ENCODE assay signal across 8 mouse cellular contexts in genomic region chr9:110746961-110747360, GRCm38 (mm10). TPM values are rescaled to one million over a fixed set of nuclear protein-coding genes. Genes with fewer than 3 reads are reported as not detected.
DNase-seq lines count a peak whose midpoint lies in the region; ATAC-seq and TF ChIP-seq lines count a peak whose summit lies in the region.

Pth1r (minus strand) TSS chr9:110747145.

- TF ChIP-seq POLR2A in ES-Bruce4 (IDR thresholded peaks at IDR 0.05; ENCODE audit: insufficient read depth, low read length) = no peak

- ATAC-seq in heart, embryonic 12.5 days (ENCODE audit: insufficient number of reproducible peaks, low FRiP score) = no peak

- peaks cover 8% of the 10 kb centered on the region for H3K27me3 ChIP-seq in heart, embryonic 12.5 days (replicated peaks)
- peaks cover 17% of the 10 kb centered on the region for H3K27me3 ChIP-seq in ES-Bruce4 (ENCODE audit: control insufficient read depth, insufficient read depth, low read length, poor library complexity, severe bottlenecking)

- H3K9ac ChIP-seq in heart, embryonic 12.5 days = no peak within 1 kb of the TSS
- H3K9ac ChIP-seq in ES-Bruce4 (ENCODE audit: low read depth, poor library complexity, severe bottlenecking) = no peak within 1 kb of the TSS

- intact Hi-C loops in heart, postnatal 14 days (cut with DNase I) = no loop called here

- H3K4me3 ChIP-seq in heart, embryonic 12.5 days = no peak within 1 kb of the TSS
- H3K4me3 ChIP-seq in ES-Bruce4 (ENCODE audit: low read depth, low read length) = no peak within 1 kb of the TSS

- TF ChIP-seq EP300 in ES-Bruce4 (IDR thresholded peaks at IDR 0.05; ENCODE audit: insufficient read depth, low read depth, low read length) = no peak

- WGBS in heart, embryonic 12.5 days = 60% methylated on average over 7 of the region's 7 CpGs

- no peaks in the 10 kb centered on the region for H3K9me3 ChIP-seq in heart, embryonic 12.5 days (replicated peaks)
- H3K9me3 ChIP-seq in ES-Bruce4 (replicated peaks; ENCODE audit: control insufficient read depth, insufficient read depth, low read length, poor library complexity, severe bottlenecking) = no peaks in the 10 kb centered on the region

- peaks cover 48% of the 10 kb centered on the region for H3K4me1 ChIP-seq in heart, embryonic 12.5 days (replicated peaks)
- H3K4me1 ChIP-seq in ES-Bruce4 (ENCODE audit: control insufficient read depth, insufficient read depth, low read length) = peaks cover 2% of the 10 kb centered on the region

- no peak within 1 kb of the TSS for H3K27ac ChIP-seq in heart, embryonic 12.5 days (ENCODE audit: poor library complexity, severe bottlenecking)
- 0 out of 2 replicates have a peak within 1 kb of the TSS, but pooled peaks have one; percentile 14 for H3K27ac ChIP-seq in ES-Bruce4 (ENCODE audit: insufficient read depth, low read length)

- H3K36me3 ChIP-seq in heart, embryonic 12.5 days = no peaks in the 10 kb centered on the region
- no peaks in the 10 kb centered on the region for H3K36me3 ChIP-seq in ES-Bruce4 (ENCODE audit: control insufficient read depth, insufficient read depth, low read length, poor library complexity, severe bottlenecking)

- H3K4me2 ChIP-seq in heart, embryonic 12.5 days = no peak within 1 kb of the TSS

- TF ChIP-seq CTCF in ES-Bruce4 (IDR thresholded peaks at IDR 0.05; ENCODE audit: low read depth, low read length) = no peak

- DNase-seq in heart, postnatal 14 days = no peak
- no peak for DNase-seq in gonadal fat pad, adult 2 months (ENCODE audit: low read depth)
- DNase-seq in kidney, postnatal 10 days = peak; percentile 70
- DNase-seq in layer of hippocampus, adult 18-20 months (ENCODE audit: low spot score in 2 of 2) = no peak
- no peak for DNase-seq in right cerebral cortex, postnatal 4 days
- DNase-seq in gastrocnemius, adult 8-10 months (ENCODE audit: low spot score in 2 of 2) = no peak

RNA-seq across cellular contexts. Expression of gene Pth1r, which starts in this region (rescaled TPM):
- polyA plus RNA-seq in heart, embryonic 12.5 days (2016; fragmentation: Nextera tagmentation; extraction: Ambion mirVana) = 45.8 and 46.1 TPM in 2 replicates
- 1 to 10 TPM; 9.1 TPM for total RNA-seq in heart, postnatal 14 days (2021)
- 3.4 and 4.6 TPM in 2 replicates for polyA plus RNA-seq in ES-Bruce4 (2011; ENCODE audit: insufficient read depth, insufficient read length, low read depth, missing spikeins)
- 24.3 and 35.6 TPM in 2 replicates for polyA plus RNA-seq in gonadal fat pad, adult 2 months (2012; rRNA removed)
- 1 to 10 TPM; 3.9 TPM for total RNA-seq in layer of hippocampus, adult 18-20 months (2021)
- 1 to 10 TPM in 2 of 4 experiments, under 1 TPM in 2; 0.44 to 1.4 (median 1.0) TPM for total RNA-seq in gastrocnemius, adult 8-10 months (2022)
